Mouse (Mus musculus): ENCODE data around the gene Lhx9. TPM values are rescaled to one million over a fixed set of nuclear protein-coding genes. Genes with fewer than 3 reads are reported as not detected.

Lhx9 gene
- not detected in 4 replicates for total RNA-seq (2023)

GRCm38 (mm10) chr1:138848511-138849109 is at the start of gene Lhx9:
TSS of gene Lhx9 (minus strand) at chr1:138848577.

GRCm38 (mm10) chr1:138856101-138856950 is 7.9 kb upstream of the Lhx9 start, which contains the start of gene 2310009B15Rik:
TSS of gene 2310009B15Rik (minus strand) at chr1:138856852.

Other genes starting within 250 kb of the Lhx9 start
- gene Nek7, start 228.4 kb downstream of the Lhx9 start, total RNA-seq (2023), result 72.3 to 77.2 TPM (median 73.1 TPM) in 4 replicates
- gene 2310009B15Rik, start 8.3 kb upstream of the Lhx9 start, total RNA-seq (2023), result 3.4 to 9.4 TPM (median 3.9 TPM) in 4 replicates
- 79.5 to 93.9 TPM (median 86.0 TPM) in 4 replicates for gene Dennd1b, start 114.9 kb upstream of the Lhx9 start, total RNA-seq (2023)